Mouse (Mus musculus) G1E (cell line): ENCODE measurements around the gene Wdr81.

Experiments
- CTCF ChIP-seq: IDR thresholded peaks from 2 replicates; pipeline ENCODE4 v1.5.1; 2012; ENCODE audit warnings: low read depth, low read length, inconsistent platforms, mixed read lengths
- GATA1 ChIP-seq: IDR thresholded peaks from 2 replicates; pipeline ENCODE4 v1.6.1; 2012; ENCODE audit warnings: borderline replicate concordance, low read length, inconsistent platforms, mixed read lengths
- GATA2 ChIP-seq: IDR thresholded peaks from 2 replicates; pipeline ENCODE4 v1.6.1; 2012; ENCODE audit warnings: low read depth, low read length, inconsistent platforms, borderline replicate concordance
- POLR2AphosphoS5 ChIP-seq: IDR thresholded peaks from 2 replicates; pipeline ENCODE4 v1.6.1; 2012; ENCODE audit warnings: low read depth, low read length, inconsistent platforms; ENCODE audit not compliant: insufficient replicate concordance
- TAL1 ChIP-seq: conservative IDR thresholded peaks from 2 replicates; pipeline ENCODE4 v1.6.1; 2012; ENCODE audit warnings: low read depth, low read length, inconsistent platforms, mixed read lengths

DNA sequence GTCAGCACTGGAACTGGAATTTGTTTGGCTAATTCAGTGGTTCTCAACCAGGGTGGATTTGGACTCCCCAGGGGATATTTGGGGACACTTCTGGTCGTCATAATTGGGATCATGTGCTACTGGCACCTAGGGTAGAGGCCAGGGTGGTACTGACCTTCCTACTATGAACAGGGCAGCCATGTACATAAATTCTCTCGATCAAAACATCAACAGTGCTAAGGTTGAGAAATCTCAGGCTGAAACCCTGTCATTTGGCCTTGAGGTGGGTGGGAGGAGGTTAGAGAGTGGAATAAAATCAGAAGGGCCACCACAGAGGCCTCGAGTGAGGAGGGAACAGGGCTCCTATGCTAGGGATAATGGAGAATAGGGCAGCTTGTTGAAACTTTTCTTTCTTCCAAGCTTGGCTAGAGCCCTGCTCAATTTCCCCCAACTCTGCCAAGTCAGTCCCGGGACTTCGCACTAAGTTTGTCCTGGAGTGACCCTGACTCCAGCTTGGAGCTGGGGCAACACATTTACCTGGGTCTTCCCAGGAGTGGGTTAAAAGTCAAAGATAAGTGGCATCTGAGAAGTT, 4.7 kb upstream of the Wdr81 start:
- TF ChIP-seq CTCF (no peak), TAL1 (no peak), GATA1 (no peak), POLR2AphosphoS5 (no peak), GATA2 (no peak)
